Mouse (Mus musculus): ENCODE measurements at regions not wholly inside any gene's neighbourhood (a gene's known extent, or its start where the extent isn't known, plus 50 kb on each side); places are given as distances from the start of the nearest gene placed in this dataset.

DNA sequence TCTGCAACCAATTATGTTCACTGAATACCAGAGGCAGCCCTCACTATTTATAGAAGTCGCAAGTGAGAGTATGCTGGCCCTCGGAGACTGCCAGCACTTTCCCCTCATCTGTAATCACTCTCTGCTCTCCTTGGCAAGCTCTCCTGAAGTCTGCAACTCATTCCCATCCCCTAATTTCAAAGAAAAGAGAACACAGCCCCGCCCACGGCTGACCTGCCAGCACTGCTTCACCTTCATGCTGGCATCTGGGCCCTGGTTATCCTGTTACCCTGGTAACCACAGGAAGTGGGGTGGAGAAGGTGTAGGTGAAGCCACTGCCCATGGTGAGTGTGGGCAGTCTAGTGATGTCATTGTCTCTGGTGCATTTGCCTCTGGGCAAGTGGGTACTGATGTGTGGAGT lies 77.5 kb upstream of the Intu start:
- intact Hi-C loops (cut with DNase I): no loop called here

DNA sequence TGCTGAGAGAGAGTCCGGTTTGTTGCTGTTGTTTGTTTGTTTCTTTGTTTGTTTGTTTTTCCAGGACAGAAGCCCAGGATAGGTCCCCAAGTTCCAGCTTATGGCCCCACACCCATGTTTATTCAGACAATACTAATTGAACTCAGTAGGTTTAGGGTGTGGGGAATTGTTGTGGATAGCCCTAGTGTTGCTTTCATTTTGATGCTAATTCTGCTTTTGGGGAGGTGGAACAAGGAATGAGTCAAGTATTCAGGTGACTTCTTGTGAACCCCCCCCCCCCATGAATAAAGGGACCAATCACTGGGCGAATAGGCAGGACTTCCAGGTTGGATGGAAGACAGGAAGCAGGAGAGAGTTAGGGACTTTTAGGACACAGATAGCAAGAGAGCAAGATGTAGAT lies 75.0 kb upstream of the Intu start:
- intact Hi-C loops (cut with DNase I): no loop called here

- intact Hi-C loops (cut with DNase I): no loop called here
These were observed 72.6 kb upstream of the Intu start for GRCm38 (mm10) chr3:40458490-40458889.

DNA sequence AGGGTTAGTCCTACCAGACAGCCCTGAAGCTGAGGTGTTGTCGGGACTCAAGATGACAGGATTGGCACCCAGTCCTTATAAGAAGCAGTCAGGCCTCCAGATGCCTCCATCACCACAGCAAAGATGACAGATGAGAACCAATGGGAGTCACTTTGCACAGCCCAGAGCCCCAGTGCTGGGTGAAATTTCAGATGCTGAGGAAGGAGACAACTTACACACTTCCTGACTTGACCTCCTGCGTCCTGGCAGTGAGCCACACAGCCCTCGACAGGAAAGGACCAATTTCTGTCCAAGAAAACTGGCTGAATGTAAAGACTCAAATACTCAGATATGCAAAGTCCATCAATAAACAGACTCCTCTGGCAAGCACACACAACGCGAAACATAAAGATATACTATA lies 67.6 kb upstream of the Intu start:
- intact Hi-C loops (cut with DNase I): no loop called here

GRCm38 (mm10) chr3:40470101-40470500 lies 61.0 kb upstream of the Intu start:
- intact Hi-C loops (cut with DNase I): no loop called here

GRCm38 (mm10) chr3:40472766-40473165 lies 58.3 kb upstream of the Intu start:
- intact Hi-C loops (cut with DNase I): no loop called here

DNA sequence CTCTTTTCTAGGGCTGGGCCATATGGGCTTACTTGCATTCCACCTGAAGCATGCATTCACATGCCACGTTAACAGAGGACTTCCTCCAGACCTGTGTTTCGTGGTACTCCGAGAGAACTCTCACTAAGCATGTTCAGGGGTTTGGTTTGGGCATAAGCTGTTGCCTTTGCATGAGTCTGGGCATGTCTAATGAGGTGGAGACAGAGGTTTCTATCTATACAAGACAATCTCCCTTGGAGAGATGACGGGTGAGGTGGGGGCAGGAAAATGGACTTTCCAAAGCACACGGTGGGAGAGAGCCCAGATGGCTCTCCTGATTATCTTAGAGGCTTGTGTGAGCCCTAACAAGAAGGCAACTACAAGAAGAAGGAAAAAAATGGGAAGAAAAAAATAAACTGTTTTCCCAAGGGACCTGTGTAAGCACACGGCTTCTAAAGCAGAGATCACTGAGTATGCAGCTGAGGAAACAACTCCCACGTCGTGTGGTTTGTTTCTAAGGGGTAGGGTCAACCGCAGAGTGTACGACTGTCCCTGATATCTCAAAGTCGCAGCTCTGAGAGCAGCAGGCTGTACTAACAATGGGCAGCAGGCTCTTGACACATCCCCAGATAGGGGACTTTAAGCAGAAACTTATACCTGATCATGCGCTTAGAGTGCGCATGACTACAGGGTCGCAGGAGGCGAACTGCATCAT lies 50.7 kb upstream of the Intu start:
- intact Hi-C loops (cut with DNase I): no loop called here
